Mouse (Mus musculus) v-Abl transformed pro-B cells (cell line): ENCODE measurements around the gene Nrxn3.

Source experiments
- in situ Hi-C, 2 experiments: fragments of 400-800 bp; cut with MboI; formaldehyde crosslinking; loops; one replicate each; pipeline ENCODE4 v1.15.1; 2025; ENCODE audit not compliant: unreplicated experiment in 2 of 2

The Nrxn3 gene

DNA sequence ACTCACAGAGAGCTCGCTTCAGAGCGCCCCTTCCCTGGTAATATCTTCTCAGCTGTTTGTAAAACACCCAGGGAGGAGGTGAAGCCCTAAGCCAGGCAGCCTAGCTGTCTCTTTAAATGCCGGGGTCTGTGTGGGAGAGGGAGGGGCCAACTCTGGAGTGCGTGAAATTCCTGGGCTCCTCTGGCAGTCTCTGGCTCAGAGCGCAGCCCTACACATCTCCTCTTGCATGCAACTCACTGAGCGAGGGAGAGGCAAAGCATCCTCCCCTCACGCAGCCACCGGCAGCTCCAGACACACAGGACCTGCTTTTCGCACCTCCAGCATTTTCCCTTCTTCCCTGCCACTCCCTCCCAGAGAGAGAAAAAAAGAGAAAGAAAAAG lies at the start of gene Nrxn3:
Gene Nrxn3 (plus strand): TSS at position 186 of the 380 bp plus-strand sequence.
- in situ Hi-C loops, result loop anchor here in 1 of 2 experiments (25.0 kb wide), 2 partner anchors 665 to 1310 kb away; no protein-coding TSS in a partner anchor

DNA sequence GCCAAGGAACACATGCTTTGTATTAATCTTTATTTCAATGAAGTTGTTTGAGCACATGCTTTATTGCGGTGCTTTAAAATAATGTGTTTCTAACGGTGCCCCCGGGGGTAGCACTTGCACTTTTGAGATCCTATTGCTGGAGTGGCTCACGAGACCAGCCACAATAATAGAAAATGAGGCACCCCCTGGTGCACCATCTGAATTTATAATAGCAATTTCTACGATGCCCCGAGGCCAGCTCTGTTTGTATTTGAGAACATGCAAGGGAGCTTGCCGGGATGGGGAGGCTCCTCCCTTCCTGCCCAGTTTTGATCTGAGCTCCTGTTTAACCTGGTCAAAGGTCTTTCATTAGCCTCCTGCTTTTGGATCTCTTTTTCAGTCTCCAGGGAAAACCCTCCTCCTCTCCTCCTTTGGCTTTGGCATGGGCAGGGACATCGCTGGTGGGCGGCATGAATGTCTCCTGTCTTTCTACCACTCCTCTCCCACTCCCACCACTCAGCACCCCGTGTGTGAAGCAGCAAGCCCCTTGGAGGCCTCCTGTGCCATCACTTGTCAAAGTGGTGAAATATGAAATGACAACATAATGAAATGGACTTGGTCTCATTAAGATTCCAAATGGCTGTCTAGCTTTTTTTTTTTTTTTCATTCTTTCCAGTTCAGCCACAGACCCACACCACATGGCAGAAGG lies 18.4 kb upstream of the Nrxn3 start:
- in situ Hi-C loops, result loop anchor here (10.0 to 25.0 kb wide), 4 partner anchors 600 to 1292 kb away; no protein-coding TSS in a partner anchor

DNA sequence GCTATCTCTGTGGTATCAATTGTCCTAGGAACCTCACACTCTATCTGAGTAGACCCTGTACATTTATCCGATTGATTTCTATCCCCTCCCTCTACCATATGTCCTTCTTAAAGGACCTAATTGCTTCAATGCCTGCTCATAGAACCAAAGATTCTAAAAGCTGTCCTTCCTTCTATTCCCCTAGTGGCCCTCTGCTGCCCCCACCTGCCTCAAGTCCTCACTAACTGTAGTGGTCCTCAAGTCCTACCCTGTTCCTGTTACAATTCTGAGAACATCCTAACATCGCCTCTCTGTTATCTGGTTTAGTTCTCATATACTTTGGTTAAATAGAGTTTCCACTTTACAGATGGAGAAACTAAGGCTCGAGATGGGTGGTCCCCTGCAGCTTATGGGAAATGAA lies 16.7 kb upstream of the Nrxn3 start:
- in situ Hi-C loops, result loop anchor here (5.0 to 25.0 kb wide), 10 partner anchors 281 to 1294 kb away; no protein-coding TSS in a partner anchor

DNA sequence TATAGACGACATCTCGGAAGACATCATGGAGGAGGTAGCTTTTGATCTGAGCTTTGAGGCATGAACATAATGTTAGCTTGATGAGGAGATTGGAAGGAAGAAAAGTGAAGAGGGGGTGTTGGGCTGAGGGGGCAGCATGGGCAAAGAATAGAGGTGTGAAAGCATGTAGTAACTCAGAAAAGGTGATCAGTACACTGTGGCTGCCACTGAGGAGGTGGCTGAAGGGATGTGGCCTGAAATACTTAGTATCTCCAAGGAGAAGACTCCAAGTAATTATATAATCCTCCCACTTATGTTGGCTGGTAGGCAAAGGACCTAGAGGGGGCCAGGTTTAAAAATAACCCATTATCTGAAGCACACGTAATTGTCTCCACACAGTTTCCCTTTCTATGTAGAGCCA lies 14.9 kb upstream of the Nrxn3 start:
- in situ Hi-C loops, result loop anchor here (5.0 to 25.0 kb wide), 10 partner anchors 280 to 1295 kb away; no protein-coding TSS in a partner anchor

DNA sequence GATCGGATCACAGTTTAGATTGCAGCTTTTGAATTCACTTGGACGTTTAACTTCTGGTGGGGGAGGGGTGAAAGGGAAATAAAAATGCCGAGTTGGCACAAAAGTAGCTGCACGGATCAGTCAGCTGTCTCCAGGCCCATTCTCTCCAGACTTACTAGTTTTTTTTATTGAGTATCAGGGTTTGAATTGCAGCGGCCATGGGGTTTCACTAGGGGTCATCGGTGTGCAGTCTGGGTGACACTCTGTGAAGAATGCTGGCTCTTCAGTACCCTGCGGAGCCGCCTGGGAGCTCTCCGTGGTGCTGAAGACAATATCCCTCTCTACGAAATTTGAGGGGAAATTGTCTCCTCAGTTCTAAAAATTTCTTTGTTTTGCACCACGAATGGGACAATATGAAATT lies 13.5 kb upstream of the Nrxn3 start:
- in situ Hi-C loops, result loop anchor here (5.0 to 25.0 kb wide), 10 partner anchors 278 to 1297 kb away; no protein-coding TSS in a partner anchor

DNA sequence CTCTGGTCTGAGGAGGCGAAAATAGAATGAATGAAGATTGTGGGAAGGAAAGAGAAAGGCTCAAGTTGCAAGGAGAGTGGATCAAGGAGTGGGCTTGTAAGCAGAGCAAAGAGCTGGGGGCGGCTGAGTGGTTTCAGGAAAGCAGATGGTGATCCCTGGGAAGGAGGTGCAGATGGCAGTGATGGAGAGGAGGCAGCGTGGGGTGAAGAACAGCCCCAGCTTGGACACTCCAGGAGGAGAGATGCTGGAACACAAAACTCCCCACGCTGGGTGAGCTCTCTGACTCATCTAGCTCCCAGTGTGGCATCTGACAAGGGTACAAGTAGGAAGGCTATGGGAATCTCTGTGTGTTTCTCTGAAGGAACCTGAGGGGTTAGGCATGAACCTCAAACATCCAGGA lies 9.2 kb upstream of the Nrxn3 start:
- in situ Hi-C loops, result loop anchor here in 1 of 2 experiments (25.0 kb wide), 2 partner anchors 674 to 1301 kb away; no protein-coding TSS in a partner anchor

DNA sequence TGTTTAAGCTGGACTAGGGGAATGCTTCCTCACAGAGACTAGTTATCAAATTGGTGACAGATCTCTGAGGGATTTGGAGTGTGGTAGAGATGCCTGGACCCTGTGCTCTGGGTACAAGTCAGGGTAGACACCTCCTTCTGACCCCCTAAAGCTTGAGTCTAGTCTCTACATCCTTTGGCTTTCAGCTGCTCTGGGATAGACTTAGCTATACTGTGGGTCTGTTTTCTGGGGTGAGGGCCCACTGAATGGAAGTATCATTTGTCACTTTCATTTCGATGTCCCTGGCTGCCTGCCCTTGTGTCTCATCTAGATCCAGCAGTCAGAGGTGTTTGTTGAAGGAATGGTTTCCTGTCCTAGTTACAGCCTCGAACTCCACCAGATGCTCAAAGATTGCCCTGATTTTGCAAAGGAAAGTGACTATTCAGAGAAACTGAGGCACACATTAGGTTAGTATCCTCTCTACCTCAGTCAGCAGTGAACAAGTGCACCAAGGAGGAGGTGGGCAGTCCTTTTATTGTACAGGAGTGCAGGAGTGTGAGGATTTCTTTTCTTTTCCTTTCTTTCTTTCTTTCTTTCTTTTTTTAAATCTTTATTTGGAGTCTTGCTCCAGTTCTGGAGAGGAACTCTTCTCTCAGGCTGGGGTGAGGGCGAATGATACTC lies 515 bp upstream of the Nrxn3 start:
- in situ Hi-C loops, result loop anchor here in 1 of 2 experiments (25.0 kb wide), 2 partner anchors 665 to 1310 kb away; no protein-coding TSS in a partner anchor

DNA sequence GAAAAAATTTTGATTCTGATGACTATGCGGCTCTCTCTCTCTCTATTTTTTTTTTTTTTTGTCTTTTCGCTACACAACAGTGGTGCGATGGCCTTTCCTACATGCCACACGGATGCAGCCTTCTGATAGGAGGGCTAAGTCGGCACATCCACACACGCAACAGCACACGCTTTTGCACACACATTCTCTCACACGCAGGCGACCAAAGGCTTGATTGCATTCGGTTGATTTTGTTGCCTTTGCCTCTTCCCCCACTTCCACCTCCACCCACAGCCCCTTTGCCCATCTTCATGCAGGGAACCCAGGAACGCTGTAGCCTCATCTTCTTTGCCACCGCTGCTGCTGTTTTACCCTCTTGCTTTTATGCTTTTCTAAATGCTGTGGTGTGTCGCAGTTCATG lies 3.6 kb downstream of the Nrxn3 start:
- in situ Hi-C loops, result no loop called here

DNA sequence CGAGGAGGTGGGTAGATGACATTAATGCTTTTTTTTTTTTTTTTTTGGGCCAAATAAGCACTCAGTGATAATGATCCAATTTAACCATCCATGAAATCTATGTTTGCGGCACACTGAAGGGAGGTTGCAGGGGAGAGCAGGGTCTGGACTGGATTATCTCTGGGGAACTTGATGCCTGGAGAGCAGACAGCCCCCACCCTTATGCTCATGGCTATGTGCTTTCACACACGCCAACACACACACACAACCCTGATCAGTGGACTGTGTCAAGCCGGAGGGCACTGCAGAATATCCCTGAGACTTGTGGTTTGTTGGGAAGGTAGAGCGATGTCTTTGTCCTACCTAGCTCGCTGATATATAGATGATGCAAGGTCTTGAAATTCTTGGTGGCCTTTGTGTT lies 4.1 kb downstream of the Nrxn3 start:
- in situ Hi-C loops, result no loop called here

DNA sequence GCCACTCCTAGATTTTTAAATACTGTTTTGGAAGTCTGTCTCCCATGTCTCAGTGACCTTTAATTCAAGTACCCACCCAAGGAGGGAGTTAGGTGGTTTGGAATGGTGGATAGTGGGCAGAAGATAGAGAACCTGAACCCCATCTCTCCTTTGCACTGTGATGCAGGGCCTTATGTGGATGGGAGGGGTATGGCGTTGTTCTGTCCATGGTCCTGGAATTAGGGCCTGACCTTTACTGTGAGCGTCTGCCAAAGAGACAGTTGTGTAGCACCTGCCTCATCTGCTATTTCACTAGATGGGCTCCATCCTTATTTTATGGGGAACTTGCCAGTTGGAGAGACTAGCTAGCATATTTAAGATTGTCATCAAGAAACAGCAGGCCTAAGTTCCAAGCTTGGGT lies 8.0 kb downstream of the Nrxn3 start:
- in situ Hi-C loops, result no loop called here

DNA sequence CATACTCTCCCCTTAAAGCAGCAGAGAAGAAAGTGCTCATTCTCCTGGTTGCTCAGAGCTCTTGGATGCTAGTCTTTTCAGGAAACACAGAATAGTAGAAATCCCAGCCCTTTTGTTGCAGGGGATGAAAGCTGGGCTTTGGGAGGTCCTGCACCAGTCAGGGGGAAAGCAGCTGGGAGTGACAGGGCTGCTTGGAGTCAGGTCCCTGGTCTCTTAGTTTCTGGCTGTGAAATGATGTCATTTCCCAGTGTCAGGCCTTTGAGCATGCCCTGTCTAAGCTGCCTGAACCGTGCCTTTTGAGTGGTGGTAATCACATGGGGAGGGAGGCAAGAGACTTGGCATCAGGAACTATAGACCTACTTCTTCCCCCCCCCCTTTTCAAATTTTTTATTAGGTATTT lies 12.4 kb downstream of the Nrxn3 start:
- in situ Hi-C loops, result no loop called here

DNA sequence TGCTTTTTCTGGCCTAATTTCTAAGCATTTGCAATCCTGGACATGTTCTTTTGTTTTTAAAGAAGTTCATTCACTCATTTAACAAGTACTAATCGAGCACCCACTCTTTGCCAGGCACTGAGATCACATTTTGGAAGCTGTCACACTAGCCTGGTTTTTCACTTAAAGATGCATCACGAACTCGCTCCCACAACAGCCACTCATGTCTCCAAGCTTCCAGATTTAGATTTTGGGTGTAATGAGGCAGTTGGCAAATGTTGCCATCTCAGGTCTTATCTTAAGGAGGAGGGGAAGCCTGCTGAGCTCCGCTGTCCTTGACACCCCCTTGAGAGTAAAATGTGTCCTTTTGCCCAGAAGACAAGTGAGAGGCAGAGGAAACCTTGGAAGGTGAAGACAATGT lies 14.4 kb downstream of the Nrxn3 start:
- in situ Hi-C loops, result no loop called here

DNA sequence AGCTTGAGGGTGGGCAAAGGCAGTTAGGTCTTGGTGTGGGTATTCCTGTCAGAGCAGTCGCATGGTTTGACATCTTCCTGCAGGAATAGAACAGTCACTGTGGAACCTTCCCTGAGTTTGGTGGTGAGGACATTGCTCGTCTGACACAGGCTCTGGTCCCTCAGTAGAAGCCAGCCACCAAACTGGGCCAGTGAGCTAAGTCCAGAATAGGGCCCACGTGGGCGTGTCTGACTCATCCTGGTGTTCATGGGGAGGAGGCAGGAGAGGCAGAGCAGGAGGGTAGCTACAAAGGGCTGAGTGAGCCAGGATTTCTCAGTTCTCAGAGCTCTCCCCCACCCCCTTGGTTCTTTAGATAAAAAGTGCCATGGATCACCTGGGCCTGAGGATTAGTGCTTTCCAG lies 15.9 kb downstream of the Nrxn3 start:
- in situ Hi-C loops, result no loop called here

DNA sequence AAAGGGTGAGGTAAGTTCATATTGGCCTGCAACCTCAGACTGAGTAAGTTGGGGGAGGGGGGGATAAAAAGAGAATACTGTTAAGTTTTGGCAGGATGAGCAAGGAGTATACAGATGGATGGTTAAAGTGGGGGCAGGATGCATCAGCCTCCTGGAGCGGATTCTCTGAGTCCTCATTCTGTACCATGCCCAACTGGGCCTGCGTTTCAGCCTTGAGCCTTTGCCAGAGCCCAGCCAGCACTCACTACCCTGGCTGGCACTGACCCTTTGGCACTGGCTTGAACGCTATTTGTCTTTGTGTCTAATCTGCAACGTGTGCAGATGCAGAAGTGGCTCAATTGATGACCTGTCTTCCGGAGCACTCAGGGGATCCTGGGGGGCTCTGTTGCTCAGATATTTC lies 24.1 kb downstream of the Nrxn3 start:
- in situ Hi-C loops, result no loop called here

DNA sequence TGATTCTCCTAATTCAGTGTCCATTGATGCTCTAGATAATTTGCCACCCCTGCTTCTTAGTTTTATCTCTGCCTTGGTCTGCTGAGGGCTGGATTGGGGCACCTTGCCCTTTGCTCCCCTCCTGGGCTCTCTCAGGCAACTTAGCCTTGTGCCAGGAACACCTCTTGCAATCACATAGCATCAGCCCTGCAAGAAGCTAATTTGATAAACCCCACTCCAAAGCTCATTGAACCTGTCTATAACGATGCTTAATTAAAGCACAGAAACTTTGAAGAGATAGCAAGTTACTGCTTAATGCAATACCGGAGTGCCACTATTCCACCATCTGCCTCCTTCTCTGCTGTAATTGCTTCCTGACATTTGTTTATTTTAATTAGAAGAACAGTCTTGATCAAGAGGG lies 42.1 kb downstream of the Nrxn3 start:
- in situ Hi-C loops, result no loop called here

DNA sequence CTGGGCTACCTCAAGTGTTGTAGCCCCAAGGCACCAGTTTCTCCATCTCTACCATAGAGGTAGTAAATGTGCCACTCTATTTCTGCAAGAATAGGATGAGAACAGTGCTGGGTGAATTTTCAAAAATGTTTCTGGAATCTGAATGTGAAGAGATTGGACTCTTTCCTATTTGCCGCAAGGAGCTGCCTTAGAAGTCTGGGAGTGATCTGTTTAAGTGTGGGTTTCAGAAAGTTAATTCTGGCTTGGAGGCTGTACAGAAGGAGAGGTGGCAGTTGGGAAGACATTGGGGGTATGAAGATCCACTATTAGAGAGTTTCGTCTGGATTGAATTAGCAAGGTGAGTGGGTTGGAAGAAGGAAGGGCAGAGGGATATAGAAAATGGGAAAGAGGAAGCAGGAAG lies 52.0 kb downstream of the Nrxn3 start:
- in situ Hi-C loops, result no loop called here

DNA sequence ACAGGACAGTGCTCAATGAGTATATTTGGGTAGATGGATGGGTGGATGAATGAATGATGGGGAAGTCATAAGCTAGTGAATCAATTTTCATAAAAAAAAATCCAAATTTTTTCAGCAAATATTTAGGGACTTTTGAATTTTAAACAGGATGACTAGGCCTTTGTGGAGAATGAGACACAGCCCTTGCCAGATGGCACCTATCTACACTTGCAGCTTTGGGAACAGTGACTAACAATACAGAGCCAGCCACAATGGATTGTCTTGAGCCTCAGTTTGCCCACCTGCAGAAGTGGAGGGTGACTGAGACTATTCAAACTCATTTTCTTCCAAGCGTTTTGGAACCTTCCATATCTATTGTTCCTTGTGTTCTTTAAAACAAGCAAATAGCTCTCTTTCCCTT lies 55.4 kb downstream of the Nrxn3 start:
- in situ Hi-C loops, result no loop called here

DNA sequence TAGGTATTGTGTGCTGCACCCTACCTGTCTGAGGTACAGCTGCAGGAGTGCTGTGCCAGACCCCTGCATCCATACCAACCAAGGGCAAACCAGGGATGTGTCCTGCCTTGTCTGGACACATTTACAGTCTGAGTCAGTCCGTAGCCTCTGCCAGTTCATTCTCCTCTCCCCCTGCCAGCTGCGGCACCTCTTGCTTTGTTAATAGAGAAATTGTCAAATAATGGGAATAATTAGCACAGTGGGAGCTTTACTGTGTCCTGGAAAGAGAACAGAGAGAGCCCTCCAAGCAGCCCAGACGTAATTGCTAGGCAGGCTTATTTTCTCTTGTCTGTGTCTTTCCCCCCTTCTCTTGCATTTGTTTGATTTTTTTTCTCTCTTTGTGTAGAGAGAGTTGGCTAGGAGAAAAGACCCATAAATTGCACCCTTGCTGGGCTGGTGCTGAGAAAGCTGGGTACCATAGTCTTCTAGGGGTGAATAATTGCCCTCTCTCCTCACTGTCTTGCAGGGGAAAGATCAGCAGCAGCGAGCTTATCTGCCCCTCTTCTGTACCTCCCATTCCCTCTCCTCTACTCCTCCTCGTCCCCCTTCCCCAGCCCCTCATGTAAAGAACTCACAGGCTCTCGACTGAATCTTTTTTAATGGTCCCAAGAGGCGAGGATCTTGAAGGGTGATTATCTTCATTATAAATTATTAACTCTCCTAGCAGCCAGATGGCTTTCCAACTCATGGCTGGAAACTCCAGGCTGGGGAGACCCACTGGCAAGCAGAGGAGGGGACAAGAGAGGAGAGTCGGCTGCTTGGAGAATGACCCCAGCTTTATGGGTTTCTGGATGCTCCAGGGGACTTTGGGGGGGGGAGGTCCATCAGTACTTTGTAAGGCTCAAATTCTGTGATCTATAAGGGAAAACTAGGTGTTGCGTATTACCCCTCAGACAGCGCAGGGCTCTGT lies 61.8 kb downstream of the Nrxn3 start:
- in situ Hi-C loops, result no loop called here

DNA sequence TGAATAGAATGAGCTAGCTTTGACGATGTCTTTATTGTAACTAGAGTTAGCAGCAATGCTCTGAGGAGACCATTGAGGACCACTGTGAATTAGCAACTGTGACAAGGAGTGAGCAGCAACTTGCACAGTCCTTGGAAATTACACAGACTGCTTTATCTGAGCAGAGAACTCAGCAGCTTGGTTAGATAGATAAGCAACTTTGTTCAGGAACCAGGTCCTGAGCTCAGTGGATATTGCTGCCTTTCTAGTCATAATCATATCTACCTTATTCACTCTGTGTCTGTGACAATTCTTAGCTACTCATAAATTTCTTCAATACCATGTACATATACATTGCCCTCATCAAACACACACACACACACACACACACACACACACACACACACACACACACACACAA lies 70.6 kb downstream of the Nrxn3 start:
- in situ Hi-C loops, result no loop called here

DNA sequence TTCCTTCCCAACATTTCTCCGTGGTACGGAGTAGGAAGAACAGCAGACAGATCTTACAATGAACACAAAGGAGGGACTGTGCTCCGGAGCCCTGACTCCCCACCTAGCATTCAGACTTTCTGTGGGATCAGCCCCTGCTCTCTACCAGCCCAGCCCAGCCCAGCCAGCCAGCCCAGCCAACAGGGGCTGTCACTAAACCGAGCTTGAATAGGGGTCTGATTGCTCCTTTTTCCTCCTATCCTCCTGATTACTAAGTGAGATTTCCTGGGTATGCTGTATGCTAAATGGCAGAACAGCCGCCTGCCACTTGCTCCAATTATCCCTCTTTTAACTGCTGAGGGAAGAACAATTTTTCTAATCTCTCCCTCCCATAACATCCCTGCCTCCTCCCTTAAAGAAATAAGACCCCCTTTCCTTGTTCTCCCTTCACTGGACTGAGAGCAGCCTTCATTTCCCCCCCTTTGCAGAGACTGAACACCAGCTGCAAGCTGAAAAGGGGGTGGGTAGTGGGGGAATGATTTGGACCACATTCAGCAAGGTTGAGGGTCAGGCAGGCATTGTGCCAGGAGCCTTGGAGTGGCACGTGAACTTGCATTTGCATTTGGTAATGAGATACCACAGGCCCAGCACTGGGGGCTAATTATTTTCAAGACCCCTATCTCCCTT lies 78.4 kb downstream of the Nrxn3 start:
- in situ Hi-C loops, result no loop called here
